Mouse (Mus musculus): ENCODE data around the gene Smco3. TPM values are rescaled to one million over a fixed set of nuclear protein-coding genes. Genes with fewer than 3 reads are reported as not detected.

Gene Smco3
- polyA plus RNA-seq, 1 experiment from 2014 or later: not detected

DNA sequence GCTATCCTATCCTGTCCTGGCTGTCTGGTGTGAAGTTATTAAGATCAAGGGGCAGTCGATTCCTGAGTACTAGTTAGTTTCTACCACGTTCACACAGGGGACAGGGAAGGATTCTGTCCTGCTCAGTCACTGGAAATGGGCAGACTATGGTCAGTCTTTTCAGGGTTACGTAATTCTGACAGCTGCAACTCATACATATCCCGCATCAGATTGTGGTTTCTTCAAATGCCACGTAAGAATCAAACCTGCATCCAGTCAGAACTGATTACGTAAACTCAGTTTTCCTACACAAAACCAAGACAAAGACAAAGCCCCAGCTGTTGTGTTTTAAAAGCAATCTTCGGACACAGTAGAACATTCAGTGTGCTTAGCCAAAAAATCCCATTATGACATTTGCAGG lies 19.9 kb downstream of the Smco3 start:
- no peaks in the 10 kb centered on the region for H3K27me3 ChIP-seq
- no peak for ATAC-seq (replicated peaks)
- WGBS: 96% methylated on average over 7 of the region's 7 CpGs

DNA sequence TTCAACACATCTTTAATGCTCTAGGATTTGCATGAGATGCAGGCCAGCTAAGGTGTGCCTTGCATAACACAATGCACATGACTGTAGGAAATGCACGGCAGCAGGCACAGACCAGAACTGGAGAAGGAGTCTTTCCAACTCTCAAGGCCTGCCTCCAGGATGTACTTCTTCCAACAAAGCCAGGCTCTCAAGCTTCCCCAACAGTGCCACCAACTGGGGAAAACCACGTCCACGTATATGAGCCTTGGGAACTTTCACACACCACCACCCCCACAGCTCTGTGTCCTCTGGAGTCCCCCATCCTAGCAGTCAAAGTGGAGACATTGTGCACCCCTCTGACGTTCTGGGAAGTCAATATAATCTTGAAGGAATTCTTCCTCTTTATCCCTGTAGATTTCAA lies 22.1 kb downstream of the Smco3 start:
- Histone ChIP-seq H3K27me3 (no peaks in the 10 kb centered on the region), H3K36me3 (peaks cover 59% of the 10 kb centered on the region), H3K4me1 (peaks cover 17% of the 10 kb centered on the region), H3K9me3 (no peaks in the 10 kb centered on the region), H3K4me2 (replicated peaks) (no peak overlapping the region), H3K4me3 (no peak overlapping the region), H3K9ac (replicated peaks) (no peak overlapping the region), H3K27ac (replicated peaks) (no peak overlapping the region)
- ATAC-seq (replicated peaks): no peak
- 44% methylated on average over 4 of the region's 4 CpGs for WGBS

More for the DNA sequence above, 19.9 kb downstream of the Smco3 start:
- Histone ChIP-seq H3K27ac (replicated peaks) (no peak overlapping the region), H3K4me1 (0 out of 2 replicates have a peak, but pooled peaks cover 7% of the 10 kb centered on the region), H3K4me2 (replicated peaks) (no peak overlapping the region), H3K4me3 (no peak overlapping the region), H3K9ac (replicated peaks) (no peak overlapping the region), H3K9me3 (no peaks in the 10 kb centered on the region), H3K36me3 (peaks cover 80% of the 10 kb centered on the region)

DNA sequence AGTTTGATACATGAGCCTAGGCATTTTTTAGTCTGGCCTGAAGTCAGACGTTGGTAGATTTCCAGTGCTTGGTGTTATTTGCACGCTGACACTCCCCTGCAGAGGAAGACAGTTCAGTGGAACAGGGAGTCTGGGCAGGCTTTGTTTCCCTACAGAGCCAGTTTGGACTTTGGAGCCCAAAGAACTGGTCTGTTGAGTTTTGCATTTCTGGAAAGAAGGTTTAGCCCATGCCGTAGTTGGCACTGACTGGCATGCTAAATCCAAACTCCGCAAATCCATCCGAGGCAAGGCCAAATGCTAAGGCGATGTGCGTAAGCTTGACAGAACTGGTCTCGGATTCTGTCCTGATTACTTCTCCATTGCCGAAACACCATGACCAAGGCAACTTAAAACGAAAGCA lies 24.1 kb downstream of the Smco3 start:
- Histone ChIP-seq H3K27me3 (no peaks in the 10 kb centered on the region), H3K36me3 (peaks cover 41% of the 10 kb centered on the region), H3K27ac (replicated peaks) (no peak overlapping the region), H3K4me2 (replicated peaks) (no peak overlapping the region), H3K4me1 (peaks cover 20% of the 10 kb centered on the region), H3K9ac (replicated peaks) (no peak overlapping the region), H3K4me3 (no peak overlapping the region), H3K9me3 (no peaks in the 10 kb centered on the region)
- 90% methylated on average over 10 of the region's 10 CpGs for WGBS
- ATAC-seq (replicated peaks): no peak

- 82% methylated on average over 13 of the region's 13 CpGs for WGBS
- peak overlapping the region; percentile 91 for H3K4me2 ChIP-seq (replicated peaks)
- H3K9ac ChIP-seq (replicated peaks): no peak overlapping the region
- H3K4me1 ChIP-seq: peaks cover 25% of the 10 kb centered on the region
- 0 out of 2 replicates have a peak overlapping the region, but pooled peaks have one; percentile 86 for H3K4me3 ChIP-seq
- no peak for ATAC-seq (replicated peaks)
- H3K27me3 ChIP-seq: no peaks in the 10 kb centered on the region
- peaks cover 29% of the 10 kb centered on the region for H3K36me3 ChIP-seq
- H3K9me3 ChIP-seq: no peaks in the 10 kb centered on the region
- H3K27ac ChIP-seq (replicated peaks): no peak overlapping the region
Measured at GRCm38 (mm10) chr6:136809673-136810072, 25.6 kb downstream of the Smco3 start.

GRCm38 (mm10) chr6:136809077-136809476 lies 26.2 kb downstream of the Smco3 start:
- Histone ChIP-seq H3K9ac (replicated peaks) (peak overlapping the region; percentile 70), H3K36me3 (peaks cover 23% of the 10 kb centered on the region), H3K27ac (replicated peaks) (no peak overlapping the region), H3K4me3 (peak overlapping the region; percentile 86), H3K9me3 (no peaks in the 10 kb centered on the region), H3K4me2 (replicated peaks) (peak overlapping the region; percentile 91), H3K4me1 (peaks cover 25% of the 10 kb centered on the region), H3K27me3 (no peaks in the 10 kb centered on the region)
- ATAC-seq (replicated peaks): no peak
- WGBS: 41% methylated on average over 14 of the region's 14 CpGs

DNA sequence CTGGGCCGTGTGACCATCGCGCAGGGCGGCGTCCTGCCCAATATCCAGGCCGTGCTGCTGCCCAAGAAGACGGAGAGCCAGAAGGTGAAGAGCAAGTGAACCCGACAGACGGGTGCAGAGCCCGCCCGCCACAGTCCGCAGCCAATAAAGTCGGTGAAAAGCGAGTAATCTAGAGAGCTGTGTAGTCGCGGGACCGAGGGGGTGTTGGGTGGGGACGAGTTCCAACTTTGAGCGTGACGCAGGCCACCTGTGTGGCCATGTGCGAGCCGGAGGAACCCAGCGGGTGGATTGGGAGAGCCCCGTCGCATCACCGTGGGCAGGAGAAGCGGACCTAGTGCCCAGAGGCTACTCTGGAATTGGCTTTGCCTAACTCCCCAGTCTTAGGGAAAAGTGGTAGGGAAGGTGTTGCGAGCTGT lies 26.6 kb downstream of the Smco3 start:
- Histone ChIP-seq H3K27ac (replicated peaks) (no peak overlapping the region), H3K4me1 (peaks cover 25% of the 10 kb centered on the region), H3K4me2 (replicated peaks) (peak overlapping the region; percentile 91), H3K27me3 (no peaks in the 10 kb centered on the region), H3K9me3 (no peaks in the 10 kb centered on the region), H3K4me3 (peak overlapping the region; percentile 86), H3K36me3 (peaks cover 18% of the 10 kb centered on the region), H3K9ac (replicated peaks) (peak overlapping the region; percentile 70)
- ATAC-seq (replicated peaks): peak; percentile 18
- under 1% methylated on average over 28 of the region's 28 CpGs for WGBS

GRCm38 (mm10) chr6:136808014-136808417 lies 27.2 kb downstream of the Smco3 start, which contains the start of gene H2afj:
TSS of gene H2afj (plus strand) at chr6:136808244.
- Histone ChIP-seq H3K27ac (replicated peaks) (peak within 1 kb of the TSS; percentile 64), H3K36me3 (peaks cover 14% of the 10 kb centered on the region), H3K27me3 (no peaks in the 10 kb centered on the region), H3K9ac (replicated peaks) (peak within 1 kb of the TSS; percentile 70), H3K9me3 (no peaks in the 10 kb centered on the region), H3K4me3 (peak within 1 kb of the TSS; percentile 86), H3K4me1 (peaks cover 32% of the 10 kb centered on the region), H3K4me2 (replicated peaks) (peak within 1 kb of the TSS; percentile 91)
- under 1% methylated on average over 34 of the region's 34 CpGs for WGBS
- ATAC-seq (replicated peaks): peak; percentile 91

GRCm38 (mm10) chr6:136807395-136808013 lies 27.7 kb downstream of the Smco3 start:
- Histone ChIP-seq H3K9ac (replicated peaks) (peak overlapping the region; percentile 40; the same call in 1 of the 2 replicates), H3K9me3 (no peaks in the 10 kb centered on the region), H3K4me3 (peak overlapping the region; percentile 86), H3K27me3 (no peaks in the 10 kb centered on the region), H3K4me2 (replicated peaks) (peak overlapping the region; percentile 56), H3K4me1 (peaks cover 34% of the 10 kb centered on the region), H3K36me3 (peaks cover 9% of the 10 kb centered on the region), H3K27ac (replicated peaks) (peak overlapping the region; percentile 64)
- ATAC-seq (replicated peaks): no peak
- 28% methylated on average over 18 of the region's 18 CpGs for WGBS

DNA sequence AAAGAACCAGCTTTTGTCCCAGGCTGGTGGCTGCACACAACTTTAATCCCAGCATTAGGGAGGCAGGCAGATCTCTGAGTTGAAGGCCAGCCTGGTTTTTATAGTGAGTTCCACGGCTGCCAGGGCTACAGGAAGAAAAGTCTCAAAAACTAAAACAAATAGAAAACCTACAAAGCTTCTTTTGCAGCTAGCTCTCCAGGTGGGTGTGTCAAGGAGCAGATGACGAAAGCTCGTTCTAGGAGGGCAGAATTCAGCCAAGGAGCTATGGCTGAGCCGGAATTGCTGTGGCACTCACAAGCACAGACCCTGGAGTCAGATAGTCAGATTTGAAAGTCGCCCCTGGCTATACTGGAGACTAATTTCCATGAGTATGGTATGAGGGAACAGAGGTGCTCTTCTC lies 28.4 kb downstream of the Smco3 start:
- peaks cover 2% of the 10 kb centered on the region; the same call in 1 of the 2 replicates for H3K36me3 ChIP-seq
- no peak overlapping the region for H3K4me3 ChIP-seq
- ATAC-seq (replicated peaks): no peak
- H3K27ac ChIP-seq (replicated peaks): no peak overlapping the region
- no peak overlapping the region for H3K9ac ChIP-seq (replicated peaks)
- no peaks in the 10 kb centered on the region for H3K27me3 ChIP-seq
- H3K9me3 ChIP-seq: no peaks in the 10 kb centered on the region
- WGBS: 68% methylated on average over 5 of the region's 5 CpGs
- H3K4me2 ChIP-seq (replicated peaks): no peak overlapping the region
- peaks cover 34% of the 10 kb centered on the region for H3K4me1 ChIP-seq

- Histone ChIP-seq H3K27ac (replicated peaks) (peak overlapping the region; percentile 100; the same call in 1 of the 2 replicates), H3K27me3 (no peaks in the 10 kb centered on the region), H3K9ac (replicated peaks) (no peak overlapping the region), H3K4me2 (replicated peaks) (no peak overlapping the region), H3K36me3 (no peaks in the 10 kb centered on the region), H3K9me3 (no peaks in the 10 kb centered on the region), H3K4me3 (no peak overlapping the region), H3K4me1 (peaks cover 34% of the 10 kb centered on the region)
- no peak for ATAC-seq (replicated peaks)
- WGBS: 97% methylated on average over 1 of the region's 1 CpGs
Measured at GRCm38 (mm10) chr6:136805409-136805775, 29.9 kb downstream of the Smco3 start.

- H3K36me3 ChIP-seq: no peaks in the 10 kb centered on the region
- peak overlapping the region; percentile 72 for H3K4me2 ChIP-seq (replicated peaks)
- H3K27me3 ChIP-seq: no peaks in the 10 kb centered on the region
- H3K27ac ChIP-seq (replicated peaks): peak overlapping the region; percentile 100
- H3K4me3 ChIP-seq: peak overlapping the region; percentile 75
- WGBS: 26% methylated on average over 9 of the region's 9 CpGs
- peaks cover 34% of the 10 kb centered on the region for H3K4me1 ChIP-seq
- H3K9ac ChIP-seq (replicated peaks): peak overlapping the region; percentile 93
- H3K9me3 ChIP-seq: no peaks in the 10 kb centered on the region
- no peak for ATAC-seq (replicated peaks)
Measured at GRCm38 (mm10) chr6:136804705-136805408, 30.4 kb downstream of the Smco3 start.
